Mouse (Mus musculus) ovary, adult 18-20 months (tissue): ENCODE results near the gene Slc22a8.

Experiments used
- DNase-seq: peaks from one replicate; pipeline ENCODE4 v3.0.0; 2022; ENCODE audit warnings: low spot score, mixed read lengths

The Slc22a8 gene

GRCm38 (mm10) chr19:8590954-8591353, at the start of gene Slc22a8:
Gene Slc22a8, plus strand, starts transcription at chr19:8591254.
- no peak for DNase-seq

- DNase-seq: no peak
Observed at GRCm38 (mm10) chr19:8558897-8559296, 32.2 kb upstream of the Slc22a8 start.

- no peak for DNase-seq
Observed at GRCm38 (mm10) chr19:8564021-8564420, 27.0 kb upstream of the Slc22a8 start.

- peak; percentile 40 for DNase-seq
Observed at GRCm38 (mm10) chr19:8564469-8564868, 26.6 kb upstream of the Slc22a8 start.

- DNase-seq: no peak
Observed at GRCm38 (mm10) chr19:8565262-8565661, 25.8 kb upstream of the Slc22a8 start.

GRCm38 (mm10) chr19:8565985-8566384, 25.1 kb upstream of the Slc22a8 start:
- no peak for DNase-seq

- no peak for DNase-seq
Observed at GRCm38 (mm10) chr19:8567104-8567880, 23.8 kb upstream of the Slc22a8 start.

- DNase-seq: no peak
Observed at GRCm38 (mm10) chr19:8569453-8569863, 21.6 kb upstream of the Slc22a8 start.

- no peak for DNase-seq
Observed at GRCm38 (mm10) chr19:8570341-8571040, 20.6 kb upstream of the Slc22a8 start.

GRCm38 (mm10) chr19:8571746-8572145, 19.3 kb upstream of the Slc22a8 start:
- no peak for DNase-seq

- DNase-seq: no peak
Observed at GRCm38 (mm10) chr19:8572485-8572884, 18.6 kb upstream of the Slc22a8 start.

- no peak for DNase-seq
Observed at GRCm38 (mm10) chr19:8577432-8577831, 13.6 kb upstream of the Slc22a8 start.

GRCm38 (mm10) chr19:8578293-8578969, 12.6 kb upstream of the Slc22a8 start:
- no peak for DNase-seq

- DNase-seq: no peak
Observed at GRCm38 (mm10) chr19:8578970-8579342, 12.1 kb upstream of the Slc22a8 start.

- DNase-seq: no peak
Observed at GRCm38 (mm10) chr19:8585298-8585697, 5.8 kb upstream of the Slc22a8 start.

GRCm38 (mm10) chr19:8585899-8586298, 5.2 kb upstream of the Slc22a8 start:
- DNase-seq: no peak

GRCm38 (mm10) chr19:8586350-8586749, 4.7 kb upstream of the Slc22a8 start:
- DNase-seq: no peak

- DNase-seq: no peak
Observed at GRCm38 (mm10) chr19:8587315-8587714, 3.7 kb upstream of the Slc22a8 start.

- no peak for DNase-seq
Observed at GRCm38 (mm10) chr19:8592155-8592554, 1.1 kb downstream of the Slc22a8 start.

GRCm38 (mm10) chr19:8592873-8593408, 1.9 kb downstream of the Slc22a8 start:
- DNase-seq: no peak

GRCm38 (mm10) chr19:8593833-8594232, 2.8 kb downstream of the Slc22a8 start:
- DNase-seq: no peak

- DNase-seq: no peak
Observed at GRCm38 (mm10) chr19:8594518-8594917, 3.5 kb downstream of the Slc22a8 start.

- no peak for DNase-seq
Observed at GRCm38 (mm10) chr19:8597269-8597668, 6.2 kb downstream of the Slc22a8 start.
